Mouse (Mus musculus) right cerebral cortex, postnatal 10 days (tissue): Measurements from ENCODE around the gene Yipf7.

Source experiments
- DNase-seq, 2 experiments: peaks; one replicate each; pipeline ENCODE4 v3.0.0; 2021; ENCODE audit warnings: low spot score in 2 of 2

The Yipf7 gene

GRCm38 (mm10) chr5:69542489-69542888 is at the start of gene Yipf7:
TSS of gene Yipf7 (minus strand) at chr5:69542648.
- peak in 1 of 2 experiments; percentile 27 for DNase-seq

DNA sequence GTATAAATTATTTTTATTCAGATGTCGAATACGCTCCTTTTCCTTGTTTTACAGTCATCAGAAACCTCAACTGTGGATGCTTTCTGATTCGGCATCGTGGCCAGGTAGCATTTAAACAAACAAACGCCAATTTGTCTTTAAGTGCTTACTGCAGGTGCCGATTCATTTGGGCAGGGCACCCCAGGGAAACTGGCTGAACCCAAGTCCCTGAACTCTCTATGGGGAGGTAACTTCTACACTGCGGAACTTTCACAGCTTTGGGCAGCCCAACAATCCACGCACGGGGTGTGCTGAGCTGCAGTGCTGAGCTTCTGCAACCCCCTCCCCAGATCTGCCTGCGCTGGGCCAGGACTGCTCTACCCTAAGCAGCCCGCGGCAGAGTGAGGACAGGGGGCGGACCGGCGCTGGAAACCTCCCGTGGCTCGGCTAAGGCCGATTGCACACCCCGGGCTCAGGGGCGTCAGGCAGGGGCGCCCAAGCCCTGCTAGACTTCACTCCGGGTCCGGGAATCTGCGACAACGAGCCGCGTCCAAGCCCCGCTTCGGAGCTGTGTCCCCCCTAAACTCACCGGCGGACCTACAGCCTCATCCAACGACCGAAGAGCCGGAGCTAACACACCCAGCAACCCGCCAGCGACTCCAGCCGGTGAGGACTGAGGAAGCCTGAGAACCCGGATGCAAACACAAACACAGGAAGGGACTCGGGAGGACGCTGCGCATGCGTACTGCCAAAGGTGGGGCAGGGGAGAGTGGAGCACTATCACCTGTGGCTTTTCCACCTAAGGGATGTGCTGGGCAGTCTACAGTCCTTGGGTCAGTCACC is 49.4 kb upstream of the Yipf7 start, which contains the start of gene Gnpda2:
Gnpda2 (minus strand) TSS at position 701 of the 822 bp plus-strand sequence.
- DNase-seq = peak; percentile 94

DNA sequence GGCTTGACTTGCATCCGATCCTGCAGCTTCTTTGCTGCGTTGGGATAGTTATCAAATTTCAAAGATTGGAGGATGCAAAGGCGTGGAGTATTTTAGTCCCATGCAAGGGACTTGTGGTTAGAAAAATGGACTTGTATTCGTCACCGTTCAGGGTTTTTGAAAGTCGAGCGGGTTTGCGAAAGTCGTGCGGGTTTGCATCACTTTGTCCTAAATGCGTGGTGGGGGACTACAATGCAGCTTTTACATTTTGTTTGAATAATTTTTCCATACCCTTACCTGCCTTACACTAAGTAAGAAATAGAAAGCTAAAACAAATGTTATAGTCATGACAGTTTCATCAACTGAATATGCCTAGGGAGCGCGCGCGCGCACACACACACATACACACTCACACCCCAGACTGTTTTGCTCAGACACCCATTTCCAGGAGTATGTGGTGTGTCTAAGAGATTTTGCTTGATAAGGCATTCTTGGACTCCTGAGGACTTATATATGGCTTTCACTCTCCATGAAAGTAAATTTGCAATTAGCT is 15.0 kb upstream of the Yipf7 start:
- DNase-seq = no peak

DNA sequence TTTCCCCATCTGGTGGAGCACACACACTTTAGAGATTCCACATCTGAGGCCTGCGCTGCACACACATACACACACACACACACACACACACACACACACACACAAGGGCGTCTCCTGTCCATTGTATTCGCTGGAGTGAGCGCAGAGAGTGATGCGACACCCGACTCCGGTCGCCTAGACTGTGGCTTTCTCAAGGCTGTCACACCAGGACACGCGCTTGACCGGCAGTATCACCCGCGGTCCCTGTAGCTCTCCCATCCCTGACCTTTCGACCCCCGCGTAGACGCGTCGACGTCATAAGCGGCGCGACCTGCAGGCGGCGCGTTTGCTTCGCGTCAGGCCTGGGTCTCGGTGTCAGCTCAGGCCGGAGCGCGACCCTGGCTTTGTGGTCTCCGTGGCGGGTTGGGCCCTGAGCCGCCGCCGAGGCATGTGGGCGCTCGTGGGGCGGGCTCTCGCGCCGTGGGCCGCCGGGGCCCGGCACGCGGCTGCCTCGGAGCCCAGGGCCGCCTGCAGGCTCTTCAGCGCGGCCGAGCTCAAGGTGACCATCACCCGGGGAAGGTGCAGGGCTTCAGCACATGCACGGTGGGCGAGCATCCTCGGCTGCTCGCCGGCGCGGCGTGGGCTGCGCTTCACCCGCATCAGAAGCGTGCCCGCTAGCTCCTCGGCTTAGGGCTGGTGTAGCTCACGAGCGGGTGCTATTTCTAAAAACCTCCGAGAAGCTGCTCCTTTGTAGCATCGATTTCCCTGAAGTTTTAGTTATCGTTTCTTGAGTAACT is 14.4 kb upstream of the Yipf7 start, which contains the start of gene Guf1:
Guf1 (plus strand) TSS at position 296 of the 776 bp plus-strand sequence.
- peak; percentile 95 to 96 for DNase-seq

- no peak for DNase-seq
Observed at GRCm38 (mm10) chr5:69541680-69542079, 768 bp downstream of the Yipf7 start.

DNA sequence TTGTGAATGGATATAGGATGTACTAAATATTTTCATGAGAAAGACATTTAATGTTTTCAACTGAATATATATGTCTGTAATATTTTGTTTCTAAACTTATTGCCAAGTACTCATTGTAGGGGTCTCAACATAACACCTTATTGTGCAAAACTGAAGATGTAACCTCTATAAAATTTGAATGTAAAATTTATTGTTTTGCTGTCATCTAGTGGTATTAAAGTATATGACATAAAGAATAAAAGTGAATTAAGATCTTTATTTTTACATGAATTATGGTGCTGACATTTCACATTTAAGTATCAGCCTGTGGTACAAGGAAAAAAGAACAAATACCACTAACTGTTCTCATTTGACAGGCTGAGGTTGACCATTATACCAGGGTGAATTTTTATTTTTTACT is 18.5 kb downstream of the Yipf7 start:
- no peak for DNase-seq

DNA sequence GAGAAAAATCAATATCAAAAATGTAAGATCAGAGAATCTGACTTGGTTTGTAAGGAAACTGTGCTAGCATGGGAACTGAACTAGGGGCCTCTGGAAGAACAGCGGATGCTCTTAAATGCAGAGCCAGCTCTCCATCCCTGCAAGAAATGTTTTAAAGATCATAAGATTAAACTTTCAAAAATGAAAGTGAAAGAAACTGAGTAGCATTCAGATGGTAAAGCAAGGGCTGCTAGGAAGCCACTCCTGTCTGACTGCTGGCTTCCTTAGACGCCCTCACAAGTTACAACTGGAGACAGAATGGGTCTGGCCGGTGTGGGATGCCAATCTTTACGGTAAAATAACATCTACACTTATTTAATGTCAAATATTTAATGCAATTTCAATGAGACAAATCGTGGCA is 20.4 kb downstream of the Yipf7 start:
- DNase-seq = no peak

DNA sequence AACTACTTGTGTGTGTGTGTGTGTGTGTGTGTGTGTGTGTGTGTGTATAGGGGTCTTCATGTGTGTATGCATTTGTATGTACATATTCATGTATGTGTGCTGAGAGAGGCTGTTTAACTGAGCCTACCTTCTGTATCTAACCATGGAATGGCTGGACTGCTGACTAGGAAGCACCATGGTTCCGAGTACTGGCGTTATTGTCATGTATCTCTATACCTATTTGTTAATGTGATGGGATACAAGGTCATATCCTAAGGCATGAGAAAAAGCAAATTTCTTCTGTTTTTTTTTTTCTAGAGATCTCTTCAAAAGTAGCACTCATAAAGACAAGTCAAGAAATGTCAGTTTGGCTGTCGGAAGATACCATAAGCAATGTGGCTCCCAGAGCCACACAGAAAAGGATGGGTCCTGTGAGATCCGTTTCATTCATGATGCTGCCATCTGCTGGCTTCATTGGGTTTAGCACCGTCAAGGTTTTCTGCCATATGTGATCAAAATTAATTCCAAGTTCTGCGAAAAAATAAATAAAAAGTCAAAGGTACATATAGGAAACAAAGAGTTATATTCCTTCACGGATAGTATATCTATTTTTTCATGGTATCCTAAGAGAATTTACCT is 21.7 kb downstream of the Yipf7 start:
- peak; percentile 65 to 77 for DNase-seq

DNA sequence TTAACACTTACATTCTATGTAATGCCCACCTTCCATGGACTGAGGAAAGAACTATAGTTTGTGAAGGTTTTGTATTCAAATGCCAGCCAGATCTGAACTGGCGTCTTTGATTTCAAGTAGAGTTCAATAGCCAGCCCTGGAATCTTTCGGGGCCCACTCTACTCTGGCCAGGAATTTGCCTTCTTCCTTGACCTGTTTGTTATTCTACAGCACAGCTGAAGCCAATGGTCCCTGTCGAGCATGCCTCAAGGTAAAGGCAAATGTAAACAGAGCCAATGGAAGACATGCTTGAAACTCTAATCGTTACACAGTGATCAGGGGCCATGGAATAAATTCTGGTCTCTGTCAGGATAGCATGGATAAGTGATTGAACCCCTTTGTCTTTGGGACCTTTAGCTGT is 30.2 kb downstream of the Yipf7 start:
- DNase-seq = no peak

DNA sequence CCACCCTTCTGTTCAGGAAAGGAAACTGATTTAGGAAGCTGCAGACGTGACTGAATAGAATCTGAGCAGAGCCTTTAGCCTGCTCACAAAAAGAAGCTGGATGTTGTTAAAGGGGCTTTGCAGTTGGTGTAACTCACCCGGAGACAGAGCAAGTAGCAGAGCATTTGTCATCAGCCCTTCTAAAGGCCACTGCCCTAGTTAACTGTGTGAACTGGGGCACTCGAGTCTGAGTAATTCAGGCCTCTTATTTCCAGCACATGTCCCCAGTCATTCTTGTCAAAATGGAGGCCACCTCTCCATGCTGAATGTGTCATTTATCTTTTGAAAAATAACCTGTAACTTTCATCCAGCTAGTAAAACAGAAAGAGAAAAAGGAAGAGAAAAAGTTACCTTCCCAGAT is 30.8 kb downstream of the Yipf7 start:
- no peak for DNase-seq

GRCm38 (mm10) chr5:69507045-69507444 is 35.4 kb downstream of the Yipf7 start:
- DNase-seq = no peak

GRCm38 (mm10) chr5:69489046-69489445 is 53.4 kb downstream of the Yipf7 start:
- DNase-seq = no peak

DNA sequence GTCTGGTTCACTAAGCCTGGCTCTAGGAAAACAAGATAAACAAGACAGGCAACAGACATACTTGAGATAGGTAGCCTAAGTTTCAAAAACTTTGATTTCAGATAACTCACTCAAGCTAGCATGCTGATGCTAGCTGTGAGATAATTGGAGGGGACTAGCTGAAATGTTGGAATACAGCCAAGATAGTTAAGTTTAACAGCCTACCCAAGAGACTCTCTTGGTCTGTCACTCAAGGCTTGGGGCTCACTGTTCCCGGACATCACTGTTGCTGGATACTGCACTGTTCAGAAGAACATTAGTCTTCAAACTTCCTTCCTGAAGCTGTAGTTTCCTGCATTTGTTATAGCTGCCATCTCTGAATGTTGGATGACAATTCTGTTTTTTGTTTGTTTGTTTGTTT is 74.9 kb downstream of the Yipf7 start:
- no peak for DNase-seq
